19 mouse cellular contexts compared by ENCODE assay signal in genomic region chr3:14911992-14912582, GRCm38 (mm10). TPM values are rescaled to one million over a fixed set of nuclear protein-coding genes. Genes with fewer than 3 reads are reported as not detected.
DNase-seq lines count a peak whose midpoint lies in the region; ATAC-seq lines count a peak whose summit lies in the region.
"Had no signal": no experiment of that assay in that cellular context is flagged by ENCODE, and none has a peak within 500 bp of the region (broad histone marks: within the 10 kb centered on the region; RNA-seq: fewer than 3 reads in every experiment).

No protein-coding gene starts in this region.

- 55% methylated on average over 4 of the region's 4 CpGs for WGBS in liver, embryonic 16.5 days (ENCODE audit: insufficient replicate concordance)

- no peaks in the 10 kb centered on the region for H3K36me3 ChIP-seq in liver, embryonic 16.5 days (ENCODE audit: control insufficient read depth, insufficient read depth)
- H3K36me3 ChIP-seq in splenic B cell, adult 2 months (ENCODE audit: control insufficient read depth, insufficient read depth, low read length, poor library complexity, severe bottlenecking) = no peaks in the 10 kb centered on the region

- no peak overlapping the region for H3K4me3 ChIP-seq in liver, embryonic 16.5 days (ENCODE audit: low read depth, low read length)
- H3K4me3 ChIP-seq: erythroblast, embryonic 14.5 days; heart, adult 2 months; left cerebral cortex, adult 2 months had no signal

- H3K9me3 ChIP-seq in liver, embryonic 16.5 days (replicated peaks; ENCODE audit: control insufficient read depth, low read length) = no peaks in the 10 kb centered on the region

- peak; percentile 78 for ATAC-seq in activated CD4-positive, CD25-positive, alpha-beta regulatory T cell, adult 4 months
- no peak for ATAC-seq in liver, embryonic 16.5 days (ENCODE audit: low read depth)
- ATAC-seq: forebrain, postnatal 0 days had no signal

- H3K27ac ChIP-seq in liver, embryonic 16.5 days (ENCODE audit: low read length) = 0 out of 2 replicates have a peak overlapping the region, but pooled peaks have one; percentile 15
- H3K27ac ChIP-seq: heart, adult 2 months; hindbrain, embryonic 14.5 days; left cerebral cortex, adult 2 months had no signal

- H3K4me1 ChIP-seq in liver, embryonic 16.5 days (ENCODE audit: control insufficient read depth, low read depth, low read length) = no peaks in the 10 kb centered on the region

- DNase-seq in thymus, postnatal 0 days (ENCODE audit: low spot score) = peak; percentile 36
- DNase-seq in thymus, adult 18-20 months = no peak
- DNase-seq in splenic B cell, adult 2 months (ENCODE audit: low read depth, low spot score) = peak; percentile 13
- DNase-seq in right cerebral cortex, postnatal 10 days (ENCODE audit: low spot score in 2 of 2) = no peak
- no peak for DNase-seq in adrenal gland, adult 18-20 months (ENCODE audit: low spot score in 2 of 2)
- no peak for DNase-seq in lung, postnatal 36 days
- DNase-seq: adrenal gland, adult 8-10 months; cerebellum, adult 9-10 months; embryo, embryonic 11 days; forebrain, postnatal 0 days; heart, adult 2 months; kidney, adult 18-20 months; lung, embryonic 14.5 days; right cerebral cortex, postnatal 25 days had no signal

- no peak overlapping the region for H3K4me2 ChIP-seq in liver, embryonic 16.5 days (ENCODE audit: low read depth, low read length)
- H3K4me2 ChIP-seq: hindbrain, embryonic 14.5 days; lung, embryonic 14.5 days had no signal

- no peaks in the 10 kb centered on the region for H3K27me3 ChIP-seq in liver, embryonic 16.5 days (ENCODE audit: control insufficient read depth, insufficient read depth, low read depth, low read length)
- no peaks in the 10 kb centered on the region for H3K27me3 ChIP-seq in splenic B cell, adult 2 months (ENCODE audit: control insufficient read depth, insufficient read depth, low read length, poor library complexity, severe bottlenecking)

- H3K9ac ChIP-seq in liver, embryonic 16.5 days (ENCODE audit: low read depth, low read length) = no peak overlapping the region
- H3K9ac ChIP-seq: forebrain, postnatal 0 days; hindbrain, embryonic 14.5 days; lung, embryonic 14.5 days had no signal

RNA-seq across cellular contexts. Expression of gene Car2, which starts 26.0 kb away (rescaled TPM):
- 8.4 and 9.8 TPM in 2 replicates for polyA plus RNA-seq in thymus, postnatal 0 days (2015; fragmentation: Nextera tagmentation; extraction: Ambion mirVana)
- 10 to 100 TPM in 1 of 2 experiments, 1 to 10 TPM in 1; 4.1 to 19.6 TPM for polyA plus RNA-seq in activated CD4-positive, CD25-positive, alpha-beta regulatory T cell, adult 4 months (2017; shearing (Covaris generic))
- 2,019 and 2,429 TPM in 2 replicates for polyA plus RNA-seq in liver, embryonic 16.5 days (2015; fragmentation: Nextera tagmentation; extraction: Ambion mirVana)
- 10 to 100 TPM; 31.1 to 34.7 TPM for total RNA-seq in adrenal gland, adult 18-20 months (2021)

RNA-seq across cellular contexts. Expression of gene Car3, which starts 48.8 kb away (rescaled TPM):
- polyA plus RNA-seq in thymus, postnatal 0 days (2015; fragmentation: Nextera tagmentation; extraction: Ambion mirVana) = 1.3 and 23.5 TPM in 2 replicates
- under 1 TPM in 1 of 2 experiments, not detected in 1; 0.52 TPM for polyA plus RNA-seq in activated CD4-positive, CD25-positive, alpha-beta regulatory T cell, adult 4 months (2017; shearing (Covaris generic))
- polyA plus RNA-seq in liver, embryonic 16.5 days (2015; fragmentation: Nextera tagmentation; extraction: Ambion mirVana) = 138 and 165 TPM in 2 replicates
- total RNA-seq in adrenal gland, adult 18-20 months (2021) = 1,000 to 10,000 TPM; 1,123 to 3,019 TPM

Comparison
In these comparisons a context has a peak if more than half of its experiments do, and no peak if none do; other contexts are left out.
1. DNase-seq: peak in thymus, postnatal 0 days (single experiment) and splenic B cell, adult 2 months (single experiment); none in thymus, adult 18-20 months (0 of 2), right cerebral cortex, postnatal 10 days (0 of 2), adrenal gland, adult 18-20 months (0 of 2) and lung, postnatal 36 days (single experiment).
2. RNA of gene Car2, which starts 26.0 kb away (polyA plus RNA-seq): 2,019 to 2,429 TPM in liver, embryonic 16.5 days; 4.1 to 19.6 TPM in activated CD4-positive, CD25-positive, alpha-beta regulatory T cell, adult 4 months and 8.4 to 9.8 TPM in thymus, postnatal 0 days; every median in the first group is over 10 times any median in the second.